Mouse (Mus musculus) liver, embryonic 11.5 days (tissue): ENCODE results near the gene Ywhag. TPM values are rescaled to one million over a fixed set of nuclear protein-coding genes. Genes with fewer than 3 reads are reported as not detected.

Experiments
- ATAC-seq: fragments of 200-750 bp; cut with Nextera tagmentation; replicated peaks from 2 replicates; pipeline ENCODE4 v1.8.0; 2017; ENCODE audit warnings: moderate number of reproducible peaks, mild to moderate bottlenecking, moderate TSS enrichment, moderate library complexity; ENCODE audit not compliant: low FRiP score
- DNase-seq: peaks from one replicate; pipeline ENCODE4 v3.0.0-alpha.2; 2017; ENCODE audit warnings: low spot score
- H3K27ac ChIP-seq: fragments of 300-500 bp; sonication (generic); 2 replicates; pipeline ENCODE4 v1.5.1; 2014; ENCODE audit warnings: mild to moderate bottlenecking, low read depth, low read length, control low read depth
- H3K27me3 ChIP-seq: fragments of 300-500 bp; sonication (generic); replicated peaks from 2 replicates; pipeline ENCODE4 v1.6.1; 2014; ENCODE audit warnings: low read length, mixed read lengths; ENCODE audit not compliant: control insufficient read depth, insufficient read depth
- H3K36me3 ChIP-seq: fragments of 300-500 bp; sonication (generic); 2 replicates; pipeline ENCODE4 v1.6.1; 2014; ENCODE audit warnings: mild to moderate bottlenecking, low read length, moderate library complexity, mixed read lengths; ENCODE audit not compliant: control insufficient read depth, insufficient read depth
- H3K4me1 ChIP-seq: fragments of 300-500 bp; sonication (generic); replicated peaks from 2 replicates; pipeline ENCODE4 v1.6.1; 2014; ENCODE audit warnings: low read length, mixed read lengths; ENCODE audit not compliant: control insufficient read depth, insufficient read depth
- H3K4me2 ChIP-seq: fragments of 300-500 bp; sonication (generic); 2 replicates; pipeline ENCODE4 v1.6.1; 2014; ENCODE audit warnings: mild to moderate bottlenecking, control low read depth, moderate library complexity
- H3K4me3 ChIP-seq: fragments of 300-500 bp; sonication (generic); 2 replicates; pipeline ENCODE4 v1.5.1; 2014; ENCODE audit warnings: low read depth, low read length, control low read depth
- H3K9ac ChIP-seq: fragments of 300-500 bp; sonication (generic); 2 replicates; pipeline ENCODE4 v1.6.1; 2014; ENCODE audit warnings: low read depth, low read length, control low read depth
- H3K9me3 ChIP-seq: fragments of 300-500 bp; sonication (generic); 2 replicates; pipeline ENCODE4 v1.6.1; 2016; ENCODE audit warnings: low read length, inconsistent platforms, mixed read lengths; ENCODE audit not compliant: control insufficient read depth
- WGBS: fragments of 180-500 bp; shearing (Covaris S2); extraction: QIAGEN DNeasy Blood & Tissue Kit; methylation state at CpG from one replicate; pipeline ENCODE4 v1.1.7; 2014; 5-methylcytosine and 5-hydroxymethylcytosine counted together
- polyA plus RNA-seq: library from polyadenylated mRNA; unstranded; fragments of >200 nt; fragmentation: Nextera tagmentation; extraction: Ambion mirVana; gene quantifications from 2 replicates; pipeline ENCODE4 v1.2.1, GENCODE M21; 2014

Ywhag gene
- polyA plus RNA-seq, 1 experiment from 2014 or later: 99.8 TPM

DNA sequence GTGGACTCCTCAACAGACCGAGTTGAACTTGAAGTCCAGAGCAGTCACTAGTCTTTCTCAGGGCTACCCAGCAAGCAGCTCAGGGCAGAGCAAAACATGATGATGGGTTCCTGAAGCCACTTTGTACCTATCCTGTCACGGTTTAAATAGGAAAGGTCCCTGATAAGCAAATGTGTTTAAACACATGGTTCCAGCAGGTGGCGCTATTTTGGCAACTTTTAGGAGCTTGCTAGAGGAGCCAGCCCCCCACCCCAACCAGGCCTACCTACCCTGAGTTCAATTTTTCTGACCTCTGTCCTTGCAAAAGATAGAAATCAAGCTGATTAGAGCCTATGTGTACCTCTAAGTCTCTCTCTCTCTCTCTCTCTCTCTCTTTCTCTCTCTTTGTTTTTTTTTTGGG lies 36.4 kb downstream of the Ywhag start:
- no peak for DNase-seq

GRCm38 (mm10) chr5:135894958-135895357 lies 39.5 kb downstream of the Ywhag start:
- H3K4me3 ChIP-seq: no peak overlapping the region
- no peak overlapping the region for H3K27ac ChIP-seq
- no peak overlapping the region for H3K9ac ChIP-seq
- H3K9me3 ChIP-seq: no peaks in the 10 kb centered on the region
- no peak overlapping the region for H3K4me2 ChIP-seq
- WGBS: 72% methylated on average over 6 of the region's 6 CpGs
- DNase-seq: no peak
- peaks cover 19% of the 10 kb centered on the region for H3K27me3 ChIP-seq
- H3K4me1 ChIP-seq: no peaks in the 10 kb centered on the region
- ATAC-seq: no peak
- no peaks in the 10 kb centered on the region for H3K36me3 ChIP-seq

More for the DNA sequence above, 36.4 kb downstream of the Ywhag start:
- Histone ChIP-seq H3K27ac (no peak overlapping the region), H3K9ac (no peak overlapping the region), H3K4me2 (no peak overlapping the region), H3K9me3 (no peaks in the 10 kb centered on the region), H3K36me3 (no peaks in the 10 kb centered on the region), H3K27me3 (no peaks in the 10 kb centered on the region), H3K4me1 (no peaks in the 10 kb centered on the region), H3K4me3 (no peak overlapping the region)
- ATAC-seq: no peak
- WGBS: 12% methylated on average over 3 of the region's 3 CpGs

DNA sequence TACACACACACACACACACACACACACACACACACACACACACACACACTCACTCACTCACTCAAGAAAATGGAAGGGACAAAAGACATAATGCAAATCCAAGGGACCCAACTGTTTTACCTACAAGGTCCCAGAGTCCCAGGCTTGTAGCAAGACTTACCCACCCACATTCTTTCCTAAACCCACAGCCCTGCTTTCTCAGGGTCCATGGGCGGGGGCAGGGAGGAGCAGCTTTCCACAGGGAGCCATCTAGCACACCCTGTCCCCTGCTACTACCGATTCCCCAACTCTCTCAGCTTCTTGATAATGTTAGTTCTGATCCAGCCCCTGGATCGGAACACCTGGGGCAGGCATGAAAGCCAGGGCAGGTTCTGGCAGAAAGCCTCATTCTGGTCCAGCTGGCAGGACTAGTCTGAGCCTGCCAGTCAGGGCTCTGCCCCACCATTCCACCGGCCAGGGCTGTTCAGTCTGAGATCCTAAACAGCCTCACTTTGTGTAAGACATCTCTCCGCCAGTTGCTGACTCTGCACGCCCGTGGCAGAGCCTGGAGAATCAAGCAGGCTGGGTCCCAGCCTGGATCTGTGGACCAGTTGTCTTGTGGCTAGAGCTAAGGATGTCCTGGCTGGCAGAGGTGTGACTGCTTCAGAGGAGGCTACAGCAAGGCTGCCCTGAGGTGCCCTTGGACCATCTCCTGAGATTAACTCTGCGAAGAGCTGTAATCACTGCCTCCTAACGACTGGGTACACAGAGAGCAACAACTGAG lies 41.6 kb downstream of the Ywhag start:
- Histone ChIP-seq H3K4me1 (no peaks in the 10 kb centered on the region), H3K27me3 (peaks cover 39% of the 10 kb centered on the region), H3K9me3 (no peaks in the 10 kb centered on the region), H3K27ac (no peak overlapping the region), H3K9ac (no peak overlapping the region), H3K4me2 (no peak overlapping the region), H3K4me3 (no peak overlapping the region), H3K36me3 (no peaks in the 10 kb centered on the region)
- DNase-seq (no peak), ATAC-seq (no peak)
- WGBS: 52% methylated on average over 9 of the region's 9 CpGs

- Histone ChIP-seq H3K4me1 (no peaks in the 10 kb centered on the region), H3K4me3 (no peak overlapping the region), H3K9ac (no peak overlapping the region), H3K27me3 (peaks cover 45% of the 10 kb centered on the region), H3K4me2 (no peak overlapping the region), H3K27ac (no peak overlapping the region), H3K36me3 (no peaks in the 10 kb centered on the region), H3K9me3 (no peaks in the 10 kb centered on the region)
- no peak for ATAC-seq
- DNase-seq: no peak
- 53% methylated on average over 3 of the region's 3 CpGs for WGBS
Measured at GRCm38 (mm10) chr5:135890920-135891319, 43.5 kb downstream of the Ywhag start.

GRCm38 (mm10) chr5:135890323-135890722 lies 44.1 kb downstream of the Ywhag start:
- no peak overlapping the region for H3K4me3 ChIP-seq
- no peaks in the 10 kb centered on the region for H3K4me1 ChIP-seq
- no peaks in the 10 kb centered on the region for H3K36me3 ChIP-seq
- H3K9ac ChIP-seq: no peak overlapping the region
- H3K4me2 ChIP-seq: no peak overlapping the region
- H3K9me3 ChIP-seq: no peaks in the 10 kb centered on the region
- H3K27me3 ChIP-seq: peaks cover 45% of the 10 kb centered on the region
- DNase-seq (no peak), ATAC-seq (no peak)
- no peak overlapping the region for H3K27ac ChIP-seq
- 48% methylated on average over 4 of the region's 4 CpGs for WGBS

- Histone ChIP-seq H3K9ac (no peak overlapping the region), H3K4me3 (peak overlapping the region; percentile 24), H3K9me3 (no peaks in the 10 kb centered on the region), H3K27ac (no peak overlapping the region), H3K36me3 (no peaks in the 10 kb centered on the region), H3K4me1 (no peaks in the 10 kb centered on the region), H3K27me3 (peaks cover 45% of the 10 kb centered on the region), H3K4me2 (peak overlapping the region; percentile 46)
- DNase-seq (no peak), ATAC-seq (no peak)
- WGBS: 7% methylated on average over 30 of the region's 30 CpGs
Measured at GRCm38 (mm10) chr5:135888405-135889215, 45.8 kb downstream of the Ywhag start.

DNA sequence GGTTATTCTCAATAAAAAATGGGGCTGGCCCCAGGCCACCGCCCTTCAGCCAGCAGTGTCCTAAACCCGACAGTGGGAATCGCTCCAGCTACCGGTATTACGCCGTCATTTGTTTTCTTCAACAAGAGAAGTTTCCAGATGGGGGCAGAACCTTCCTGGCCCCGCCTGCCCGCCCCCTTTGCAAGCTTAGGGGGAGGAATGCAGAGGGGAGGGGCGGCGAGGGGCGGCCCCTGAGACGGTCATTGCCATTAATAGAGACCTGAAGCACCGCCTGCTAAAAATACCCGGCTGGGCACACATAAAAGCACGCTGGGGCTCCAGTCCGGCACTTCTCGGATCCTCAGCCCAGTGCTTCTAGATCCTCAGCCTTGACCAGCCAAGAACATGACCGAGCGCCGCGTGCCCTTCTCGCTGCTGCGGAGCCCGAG lies 46.7 kb downstream of the Ywhag start, which contains the start of gene Hspb1:
Hspb1 (plus strand) TSS at position 245 of the 428 bp plus-strand sequence.
- peak within 1 kb of the TSS; percentile 29 for H3K4me3 ChIP-seq
- ATAC-seq: no peak
- no peak within 1 kb of the TSS for H3K27ac ChIP-seq
- WGBS: 2% methylated on average over 24 of the region's 24 CpGs
- peak within 1 kb of the TSS; percentile 49 for H3K4me2 ChIP-seq
- no peaks in the 10 kb centered on the region for H3K36me3 ChIP-seq
- H3K4me1 ChIP-seq: no peaks in the 10 kb centered on the region
- H3K9ac ChIP-seq: no peak within 1 kb of the TSS
- peaks cover 45% of the 10 kb centered on the region for H3K27me3 ChIP-seq
- H3K9me3 ChIP-seq: no peaks in the 10 kb centered on the region
- no peak for DNase-seq

DNA sequence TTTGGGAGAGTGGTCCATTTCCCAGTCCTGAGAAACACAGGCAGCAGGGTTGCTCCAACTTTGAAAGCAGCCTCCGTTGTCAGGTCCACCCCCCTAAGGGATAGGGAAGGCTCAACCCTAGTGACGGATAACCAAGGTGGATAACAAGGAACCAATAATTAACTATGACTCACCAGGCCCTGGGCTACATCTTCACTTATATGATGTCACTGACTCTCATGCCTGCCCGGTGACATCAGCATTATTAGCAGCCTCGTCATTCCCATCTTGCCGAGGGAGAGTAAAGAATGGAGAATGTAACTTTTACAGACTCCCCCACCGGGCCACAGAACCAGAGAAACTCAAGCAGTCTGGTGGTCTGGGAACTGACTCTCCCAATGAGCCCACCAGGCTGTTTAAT lies 49.8 kb downstream of the Ywhag start:
- 66% methylated on average over 6 of the region's 6 CpGs for WGBS
- no peaks in the 10 kb centered on the region for H3K9me3 ChIP-seq
- no peak overlapping the region for H3K9ac ChIP-seq
- H3K36me3 ChIP-seq: no peaks in the 10 kb centered on the region
- H3K4me3 ChIP-seq: no peak overlapping the region
- DNase-seq: no peak
- H3K27me3 ChIP-seq: peaks cover 23% of the 10 kb centered on the region
- H3K4me1 ChIP-seq: no peaks in the 10 kb centered on the region
- no peak for ATAC-seq
- H3K27ac ChIP-seq: no peak overlapping the region
- H3K4me2 ChIP-seq: no peak overlapping the region
